Mouse (Mus musculus): ENCODE results near the gene Brk1. TPM values are rescaled to one million over a fixed set of nuclear protein-coding genes. Genes with fewer than 3 reads are reported as not detected.

Brk1 gene
- polyA plus RNA-seq, 1 experiment from 2014 or later, result 204 TPM

- Histone ChIP-seq H3K9me3 (replicated peaks; ENCODE audit: control insufficient read depth, low read length) (no peaks in the 10 kb centered on the region), H3K27me3 (ENCODE audit: control insufficient read depth, insufficient read depth, low read length) (no peaks in the 10 kb centered on the region), H3K4me3 (replicated peaks; ENCODE audit: low read length) (no peak overlapping the region), H3K27ac (ENCODE audit: low read length) (no peak overlapping the region), H3K36me3 (ENCODE audit: control insufficient read depth, insufficient read depth, low read length) (peaks cover 20% of the 10 kb centered on the region; the same call in 1 of the 2 replicates), H3K4me2 (ENCODE audit: low read depth, low read length) (no peak overlapping the region), H3K4me1 (ENCODE audit: control insufficient read depth, insufficient read depth, low read length) (no peaks in the 10 kb centered on the region), H3K9ac (ENCODE audit: low read length) (no peak overlapping the region)
- ATAC-seq (ENCODE audit: insufficient read depth, low FRiP score), result no peak
- 96% methylated on average over 7 of the region's 7 CpGs for WGBS
These were observed 9.6 kb downstream of the Brk1 start for GRCm38 (mm10) chr6:113614152-113614551.

GRCm38 (mm10) chr6:113614997-113615396, 10.4 kb downstream of the Brk1 start:
- Histone ChIP-seq H3K4me2 (ENCODE audit: low read depth, low read length) (no peak overlapping the region), H3K4me1 (ENCODE audit: control insufficient read depth, insufficient read depth, low read length) (no peaks in the 10 kb centered on the region), H3K27ac (ENCODE audit: low read length) (no peak overlapping the region), H3K9ac (ENCODE audit: low read length) (no peak overlapping the region), H3K9me3 (replicated peaks; ENCODE audit: control insufficient read depth, low read length) (no peaks in the 10 kb centered on the region), H3K36me3 (ENCODE audit: control insufficient read depth, insufficient read depth, low read length) (peaks cover 20% of the 10 kb centered on the region; the same call in 1 of the 2 replicates), H3K27me3 (ENCODE audit: control insufficient read depth, insufficient read depth, low read length) (no peaks in the 10 kb centered on the region), H3K4me3 (replicated peaks; ENCODE audit: low read length) (no peak overlapping the region)
- WGBS, result 98% methylated on average over 8 of the region's 8 CpGs
- ATAC-seq (ENCODE audit: insufficient read depth, low FRiP score), result no peak

- ATAC-seq (ENCODE audit: insufficient read depth, low FRiP score), result no peak
These were observed 10.9 kb downstream of the Brk1 start for GRCm38 (mm10) chr6:113615489-113615888.

GRCm38 (mm10) chr6:113623386-113623785, 18.8 kb downstream of the Brk1 start:
- peak overlapping the region; percentile 13; the same call in 1 of the 2 replicates for H3K27ac ChIP-seq (ENCODE audit: low read length)
- H3K4me2 ChIP-seq (ENCODE audit: low read depth, low read length), result peak overlapping the region; percentile 66
- H3K9me3 ChIP-seq (replicated peaks; ENCODE audit: control insufficient read depth, low read length), result no peaks in the 10 kb centered on the region
- 63% methylated on average over 5 of the region's 5 CpGs for WGBS
- H3K27me3 ChIP-seq (ENCODE audit: control insufficient read depth, insufficient read depth, low read length), result no peaks in the 10 kb centered on the region
- H3K36me3 ChIP-seq (ENCODE audit: control insufficient read depth, insufficient read depth, low read length), result 0 out of 2 replicates have a peak, but pooled peaks cover 4% of the 10 kb centered on the region
- peak overlapping the region; percentile 80 for H3K4me3 ChIP-seq (replicated peaks; ENCODE audit: low read length)
- no peak for ATAC-seq (ENCODE audit: insufficient read depth, low FRiP score)
- peak overlapping the region; percentile 90; the same call in 1 of the 2 replicates for H3K9ac ChIP-seq (ENCODE audit: low read length)
- peaks cover 12% of the 10 kb centered on the region for H3K4me1 ChIP-seq (ENCODE audit: control insufficient read depth, insufficient read depth, low read length)

More at GRCm38 (mm10) chr6:113615489-113615888, 10.9 kb downstream of the Brk1 start:
- H3K27me3 ChIP-seq (ENCODE audit: control insufficient read depth, insufficient read depth, low read length), result no peaks in the 10 kb centered on the region
- peaks cover 20% of the 10 kb centered on the region; the same call in 1 of the 2 replicates for H3K36me3 ChIP-seq (ENCODE audit: control insufficient read depth, insufficient read depth, low read length)
- H3K4me2 ChIP-seq (ENCODE audit: low read depth, low read length), result no peak overlapping the region
- no peak overlapping the region for H3K4me3 ChIP-seq (replicated peaks; ENCODE audit: low read length)
- no peaks in the 10 kb centered on the region for H3K4me1 ChIP-seq (ENCODE audit: control insufficient read depth, insufficient read depth, low read length)
- no peak overlapping the region for H3K9ac ChIP-seq (ENCODE audit: low read length)
- 95% methylated on average over 4 of the region's 4 CpGs for WGBS
- no peaks in the 10 kb centered on the region for H3K9me3 ChIP-seq (replicated peaks; ENCODE audit: control insufficient read depth, low read length)
- no peak overlapping the region for H3K27ac ChIP-seq (ENCODE audit: low read length)

GRCm38 (mm10) chr6:113623941-113624751, 19.6 kb downstream of the Brk1 start, which contains the start of gene Vhl:
TSS of gene Vhl (plus strand) at chr6:113623959.
- no peaks in the 10 kb centered on the region for H3K9me3 ChIP-seq (replicated peaks; ENCODE audit: control insufficient read depth, low read length)
- H3K4me3 ChIP-seq (replicated peaks; ENCODE audit: low read length), result peak within 1 kb of the TSS; percentile 80
- peak within 1 kb of the TSS; percentile 66 for H3K4me2 ChIP-seq (ENCODE audit: low read depth, low read length)
- H3K9ac ChIP-seq (ENCODE audit: low read length), result peak within 1 kb of the TSS; percentile 90
- H3K36me3 ChIP-seq (ENCODE audit: control insufficient read depth, insufficient read depth, low read length), result 0 out of 2 replicates have a peak, but pooled peaks cover 6% of the 10 kb centered on the region
- under 1% methylated on average over 58 of the region's 76 CpGs for WGBS
- H3K27me3 ChIP-seq (ENCODE audit: control insufficient read depth, insufficient read depth, low read length), result no peaks in the 10 kb centered on the region
- H3K27ac ChIP-seq (ENCODE audit: low read length), result peak within 1 kb of the TSS; percentile 92
- H3K4me1 ChIP-seq (ENCODE audit: control insufficient read depth, insufficient read depth, low read length), result peaks cover 12% of the 10 kb centered on the region
- ATAC-seq (ENCODE audit: insufficient read depth, low FRiP score), result peak; percentile 88

GRCm38 (mm10) chr6:113624989-113625770, 20.6 kb downstream of the Brk1 start:
- peak overlapping the region; percentile 90 for H3K9ac ChIP-seq (ENCODE audit: low read length)
- peak overlapping the region; percentile 66 for H3K4me2 ChIP-seq (ENCODE audit: low read depth, low read length)
- peaks cover 16% of the 10 kb centered on the region for H3K36me3 ChIP-seq (ENCODE audit: control insufficient read depth, insufficient read depth, low read length)
- no peaks in the 10 kb centered on the region for H3K27me3 ChIP-seq (ENCODE audit: control insufficient read depth, insufficient read depth, low read length)
- WGBS, result 25% methylated on average over 5 of the region's 5 CpGs
- H3K9me3 ChIP-seq (replicated peaks; ENCODE audit: control insufficient read depth, low read length), result no peaks in the 10 kb centered on the region
- peak overlapping the region; percentile 80 for H3K4me3 ChIP-seq (replicated peaks; ENCODE audit: low read length)
- no peak for ATAC-seq (ENCODE audit: insufficient read depth, low FRiP score)
- H3K4me1 ChIP-seq (ENCODE audit: control insufficient read depth, insufficient read depth, low read length), result peaks cover 12% of the 10 kb centered on the region
- no peak overlapping the region for H3K27ac ChIP-seq (ENCODE audit: low read length)

- Histone ChIP-seq H3K9ac (ENCODE audit: low read length) (no peak overlapping the region), H3K4me3 (replicated peaks; ENCODE audit: low read length) (no peak overlapping the region), H3K36me3 (ENCODE audit: control insufficient read depth, insufficient read depth, low read length) (peaks cover 17% of the 10 kb centered on the region), H3K27me3 (ENCODE audit: control insufficient read depth, insufficient read depth, low read length) (no peaks in the 10 kb centered on the region), H3K4me1 (ENCODE audit: control insufficient read depth, insufficient read depth, low read length) (peaks cover 4% of the 10 kb centered on the region), H3K4me2 (ENCODE audit: low read depth, low read length) (no peak overlapping the region), H3K9me3 (replicated peaks; ENCODE audit: control insufficient read depth, low read length) (no peaks in the 10 kb centered on the region), H3K27ac (ENCODE audit: low read length) (no peak overlapping the region)
- no peak for ATAC-seq (ENCODE audit: insufficient read depth, low FRiP score)
- 76% methylated on average over 5 of the region's 5 CpGs for WGBS
These were observed 25.8 kb downstream of the Brk1 start for GRCm38 (mm10) chr6:113630322-113630721.

GRCm38 (mm10) chr6:113632863-113633262, 28.3 kb downstream of the Brk1 start:
- H3K9ac ChIP-seq (ENCODE audit: low read length), result no peak overlapping the region
- H3K4me2 ChIP-seq (ENCODE audit: low read depth, low read length), result no peak overlapping the region
- no peak overlapping the region for H3K27ac ChIP-seq (ENCODE audit: low read length)
- ATAC-seq (ENCODE audit: insufficient read depth, low FRiP score), result no peak
- H3K4me1 ChIP-seq (ENCODE audit: control insufficient read depth, insufficient read depth, low read length), result no peaks in the 10 kb centered on the region
- 82% methylated on average over 4 of the region's 4 CpGs for WGBS
- no peaks in the 10 kb centered on the region for H3K27me3 ChIP-seq (ENCODE audit: control insufficient read depth, insufficient read depth, low read length)
- H3K36me3 ChIP-seq (ENCODE audit: control insufficient read depth, insufficient read depth, low read length), result peaks cover 17% of the 10 kb centered on the region
- H3K9me3 ChIP-seq (replicated peaks; ENCODE audit: control insufficient read depth, low read length), result no peaks in the 10 kb centered on the region
- H3K4me3 ChIP-seq (replicated peaks; ENCODE audit: low read length), result no peak overlapping the region
